Mouse (Mus musculus) heart, postnatal 0 days (tissue): ENCODE data around the gene Hivep1. TPM values are rescaled to one million over a fixed set of nuclear protein-coding genes. Genes with fewer than 3 reads are reported as not detected.

ENCODE experiments used
- ATAC-seq: fragments of 200-750 bp; cut with Nextera tagmentation; 2 replicates; pipeline ENCODE4 v1.8.0; 2017; ENCODE audit warnings: low read depth, moderate number of reproducible peaks, moderate library complexity; ENCODE audit not compliant: insufficient read depth
- DNase-seq: peaks from one replicate; pipeline ENCODE4 v3.0.0-alpha.2; 2016; ENCODE audit warnings: low spot score
- H3K27ac ChIP-seq: fragments of 300-500 bp; sonication (generic); 2 replicates; pipeline ENCODE4 v1.5.1; 2014; ENCODE audit warnings: low read depth, mild to moderate bottlenecking
- H3K27me3 ChIP-seq: fragments of 300-500 bp; sonication (generic); 2 replicates; pipeline ENCODE4 v1.6.1; 2014; ENCODE audit warnings: low read length, mixed read lengths; ENCODE audit not compliant: control insufficient read depth, insufficient read depth
- H3K36me3 ChIP-seq: fragments of 300-500 bp; sonication (generic); replicated peaks from 2 replicates; pipeline ENCODE4 v1.6.1; 2014; ENCODE audit warnings: low read length, mixed read lengths; ENCODE audit not compliant: control insufficient read depth, insufficient read depth
- H3K4me1 ChIP-seq: fragments of 300-500 bp; sonication (generic); 2 replicates; pipeline ENCODE4 v1.6.1; 2014; ENCODE audit warnings: antibody characterized with exemption; ENCODE audit not compliant: control insufficient read depth, insufficient read depth
- H3K4me2 ChIP-seq: fragments of 300-500 bp; sonication (generic); 2 replicates; pipeline ENCODE4 v1.6.1; 2014; ENCODE audit warnings: low read depth, mild to moderate bottlenecking, low read length, moderate library complexity
- H3K4me3 ChIP-seq: fragments of 300-500 bp; sonication (generic); 2 replicates; pipeline ENCODE4 v1.5.1; 2014; ENCODE audit warnings: low read depth, low read length
- H3K9ac ChIP-seq: fragments of 300-500 bp; sonication (generic); replicated peaks from 2 replicates; pipeline ENCODE4 v1.6.1; 2014; ENCODE audit warnings: low read depth, low read length, mixed read lengths
- H3K9me3 ChIP-seq: fragments of 300-500 bp; sonication (generic); replicated peaks from 2 replicates; pipeline ENCODE4 v1.6.1; 2016; ENCODE audit warnings: low read length; ENCODE audit not compliant: control insufficient read depth
- CTCF ChIP-seq: IDR thresholded peaks from 2 replicates; pipeline ENCODE4 v1.5.1; 2016; ENCODE audit warnings: antibody characterized with exemption, control low read depth, low read depth
- EP300 ChIP-seq: IDR thresholded peaks from 2 replicates; pipeline ENCODE4 v1.6.1; 2016; ENCODE audit warnings: antibody characterized with exemption, low read depth
- WGBS: fragments of 180-500 bp; shearing (Covaris S2); extraction: QIAGEN DNeasy Blood & Tissue Kit; methylation state at CpG from one replicate; pipeline ENCODE4 v1.1.7; 2014; 5-methylcytosine and 5-hydroxymethylcytosine counted together
- polyA plus RNA-seq: library from polyadenylated mRNA; unstranded; fragments of >200 nt; fragmentation: Nextera tagmentation; extraction: Ambion mirVana; gene quantifications from 2 replicates; pipeline ENCODE4 v1.2.1, GENCODE M21; 2015
- total RNA-seq: library from RNA; depleted of rRNA; stranded (reverse); fragments of >200 nt; gene quantifications from 2 replicates; pipeline ENCODE4 v1.2.3, GENCODE M21; 2014; ENCODE audit warnings: low replicate concordance

Hivep1 gene
- total and polyA plus RNA-seq, 2 experiments from 2014 or later = 3.7 to 33.5 TPM

DNA sequence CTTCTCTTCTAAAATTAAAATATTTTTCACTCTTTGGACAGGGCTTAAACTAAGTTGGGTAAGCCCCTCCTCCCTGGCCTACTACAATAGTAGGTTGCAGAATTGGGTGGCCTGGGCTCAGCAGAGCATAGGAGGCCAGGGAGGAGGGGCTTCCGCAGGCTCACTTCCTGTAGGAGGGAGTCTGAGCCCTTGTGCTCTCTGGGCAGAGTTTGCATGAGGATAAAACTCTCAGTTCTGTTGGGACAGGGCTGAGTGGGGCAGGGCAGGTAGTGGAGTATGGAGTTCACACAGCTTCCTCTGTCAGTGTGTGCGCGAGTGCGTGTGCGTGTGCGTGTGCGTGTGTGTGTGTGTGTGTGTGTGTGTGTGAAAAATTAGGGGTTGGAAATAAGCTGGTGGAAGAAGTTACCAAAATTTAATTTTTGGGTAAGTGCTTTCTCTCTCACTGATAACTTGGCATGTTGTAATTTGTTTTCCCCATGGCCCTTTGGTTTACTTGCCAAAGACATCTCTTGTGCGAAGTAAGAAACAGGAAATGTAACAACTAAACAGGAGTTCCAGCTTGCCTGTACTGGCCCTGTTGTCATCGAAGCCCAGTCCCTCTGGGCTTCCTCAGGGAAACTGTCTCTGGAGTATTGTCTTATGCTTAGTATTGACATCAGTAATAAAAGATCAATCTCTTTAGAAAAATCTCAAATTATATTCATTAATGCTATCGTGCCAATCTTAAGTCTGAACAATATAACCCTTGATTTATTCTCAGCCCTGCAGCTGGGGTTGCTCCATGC lies 9.2 kb downstream of the Hivep1 start:
- no peak overlapping the region for H3K4me2 ChIP-seq
- H3K4me1 ChIP-seq = no peaks in the 10 kb centered on the region
- no peaks in the 10 kb centered on the region for H3K27me3 ChIP-seq
- TF ChIP-seq CTCF (no peak), EP300 (no peak)
- peaks cover 40% of the 10 kb centered on the region for H3K36me3 ChIP-seq
- DNase-seq (no peak), ATAC-seq (no peak)
- H3K9ac ChIP-seq = no peak overlapping the region
- no peak overlapping the region for H3K27ac ChIP-seq
- no peak overlapping the region for H3K4me3 ChIP-seq
- whole genome bisulfite sequencing = 80% methylated on average over 10 of the region's 10 CpGs
- no peaks in the 10 kb centered on the region for H3K9me3 ChIP-seq

DNA sequence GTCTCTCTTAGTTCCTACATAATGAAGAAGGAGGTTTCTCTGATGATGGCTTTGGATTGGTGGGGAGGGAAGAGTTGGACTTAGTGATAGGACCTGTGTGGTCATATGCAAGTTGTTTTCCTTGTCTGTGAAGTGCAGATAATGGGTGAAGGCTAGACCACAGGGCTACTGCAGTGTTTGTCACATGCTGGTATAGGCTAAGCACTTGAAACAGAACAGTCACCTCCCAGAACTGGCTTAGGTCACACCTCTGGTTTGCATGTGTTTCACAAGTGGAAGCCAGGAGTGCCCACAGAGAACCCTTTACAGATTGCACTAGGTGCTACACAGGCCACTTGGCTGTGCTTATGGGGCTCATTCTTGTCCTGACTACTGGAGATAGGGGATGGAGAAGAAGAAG lies 12.4 kb downstream of the Hivep1 start:
- ATAC-seq = no peak
- Histone ChIP-seq H3K9ac (no peak overlapping the region), H3K27me3 (no peaks in the 10 kb centered on the region), H3K9me3 (no peaks in the 10 kb centered on the region), H3K27ac (no peak overlapping the region), H3K4me3 (no peak overlapping the region), H3K4me1 (no peaks in the 10 kb centered on the region; the same call in 1 of the 2 replicates), H3K36me3 (peaks cover 36% of the 10 kb centered on the region), H3K4me2 (no peak overlapping the region)
- DNase-seq = no peak
- TF ChIP-seq CTCF = no peak

DNA sequence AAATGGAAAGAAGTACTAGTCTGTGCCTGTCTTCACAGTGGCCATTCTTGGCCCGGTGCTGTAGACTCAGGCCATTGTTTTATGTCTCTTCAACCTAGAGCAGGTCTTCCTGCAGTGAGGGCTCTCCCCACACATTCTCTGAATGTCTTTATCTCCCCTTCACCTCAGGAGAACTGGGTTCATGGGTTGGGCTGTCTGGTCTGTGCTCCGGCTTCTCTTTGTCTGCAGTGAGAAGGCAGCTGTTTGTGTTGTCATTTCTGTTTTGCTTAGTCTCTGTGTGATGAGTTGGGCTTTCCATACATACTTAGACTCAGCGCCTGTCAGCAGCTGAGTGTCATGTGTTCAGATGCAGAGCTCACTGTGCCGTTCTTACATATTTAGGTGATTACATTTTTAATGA lies 18.4 kb downstream of the Hivep1 start:
- TF ChIP-seq CTCF = no peak
- no peak for TF ChIP-seq EP300
- H3K4me2 ChIP-seq = no peak overlapping the region
- no peaks in the 10 kb centered on the region for H3K9me3 ChIP-seq
- H3K4me1 ChIP-seq = peaks cover 5% of the 10 kb centered on the region
- ATAC-seq = no peak
- no peak overlapping the region for H3K9ac ChIP-seq
- no peak overlapping the region for H3K4me3 ChIP-seq
- no peaks in the 10 kb centered on the region for H3K27me3 ChIP-seq
- peaks cover 19% of the 10 kb centered on the region; the same call in 1 of the 2 replicates for H3K36me3 ChIP-seq
- H3K27ac ChIP-seq = no peak overlapping the region
- DNase-seq = no peak
- 45% methylated on average over 4 of the region's 4 CpGs for WGBS

DNA sequence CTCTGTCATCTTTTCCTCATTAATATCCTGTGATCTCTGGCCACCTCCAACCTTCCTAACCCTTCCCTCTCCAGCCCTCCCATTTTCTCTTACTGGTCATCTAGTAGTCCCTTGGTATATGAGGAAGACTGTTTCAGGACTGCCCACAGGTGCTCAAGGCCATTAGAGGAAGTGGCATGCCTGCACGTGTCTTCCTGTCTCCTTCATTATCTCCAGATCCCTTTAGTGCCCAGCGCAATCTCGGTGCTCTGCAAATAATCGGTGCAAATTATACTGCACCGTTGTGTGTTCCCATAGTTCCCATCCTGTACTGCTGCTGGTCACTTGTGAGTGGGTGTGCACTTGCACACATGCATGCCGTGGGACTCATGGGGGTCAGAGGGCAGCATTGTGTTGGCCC lies 19.2 kb downstream of the Hivep1 start:
- peaks cover 13% of the 10 kb centered on the region; the same call in 1 of the 2 replicates for H3K36me3 ChIP-seq
- no peak for TF ChIP-seq EP300
- no peak for ATAC-seq
- H3K4me3 ChIP-seq = no peak overlapping the region
- peaks cover 5% of the 10 kb centered on the region for H3K4me1 ChIP-seq
- no peak for DNase-seq
- no peaks in the 10 kb centered on the region for H3K9me3 ChIP-seq
- H3K9ac ChIP-seq = no peak overlapping the region
- 76% methylated on average over 6 of the region's 6 CpGs for whole genome bisulfite sequencing
- H3K27ac ChIP-seq = no peak overlapping the region
- H3K4me2 ChIP-seq = no peak overlapping the region
- H3K27me3 ChIP-seq = no peaks in the 10 kb centered on the region

DNA sequence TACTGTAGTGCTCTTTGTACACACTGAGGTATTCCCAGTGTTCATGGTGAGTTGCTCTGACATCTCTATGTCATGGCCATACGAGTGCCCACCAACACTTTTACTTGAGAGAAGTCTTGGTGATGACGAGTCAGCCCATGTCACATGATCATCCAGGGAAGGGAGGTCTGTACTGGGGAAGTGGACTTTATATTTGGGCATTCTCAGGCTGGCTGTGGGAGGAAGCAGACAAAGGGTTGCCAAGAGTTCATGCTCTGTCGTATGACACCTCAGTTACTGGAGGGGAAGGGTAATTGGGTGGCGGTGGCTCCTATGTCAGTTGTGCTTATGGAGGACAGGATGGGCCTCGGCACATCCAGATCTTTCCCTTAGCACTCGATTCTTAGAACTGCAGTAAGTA lies 21.5 kb downstream of the Hivep1 start:
- Histone ChIP-seq H3K4me3 (no peak overlapping the region), H3K36me3 (peaks cover 12% of the 10 kb centered on the region; the same call in 1 of the 2 replicates), H3K27me3 (no peaks in the 10 kb centered on the region), H3K4me2 (no peak overlapping the region), H3K9ac (no peak overlapping the region), H3K4me1 (peaks cover 5% of the 10 kb centered on the region), H3K27ac (no peak overlapping the region), H3K9me3 (no peaks in the 10 kb centered on the region)
- 52% methylated on average over 6 of the region's 6 CpGs for WGBS
- no peak for DNase-seq
- no peak for TF ChIP-seq EP300
- TF ChIP-seq CTCF = no peak
- no peak for ATAC-seq

DNA sequence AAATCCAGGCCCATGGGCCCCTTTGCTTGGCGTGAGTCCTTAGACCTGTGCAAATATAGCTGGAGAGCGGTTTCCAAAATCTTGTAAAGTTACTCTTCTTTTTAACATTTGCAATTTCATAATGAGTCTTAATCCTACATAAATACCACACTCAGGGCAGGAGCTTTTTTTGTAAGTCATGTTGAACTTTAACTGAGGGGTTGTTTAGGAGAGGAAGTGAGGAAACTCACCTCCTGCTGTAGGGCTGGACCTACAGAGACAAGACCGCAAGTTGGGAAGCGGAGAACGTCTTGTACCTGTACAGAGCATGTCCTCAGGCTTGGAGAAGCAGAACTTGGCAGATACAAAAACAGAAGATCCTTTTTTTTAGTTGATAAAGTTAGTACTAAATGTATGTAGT lies 23.7 kb downstream of the Hivep1 start:
- Histone ChIP-seq H3K27me3 (no peaks in the 10 kb centered on the region), H3K27ac (no peak overlapping the region), H3K9me3 (no peaks in the 10 kb centered on the region), H3K4me1 (no peaks in the 10 kb centered on the region; the same call in 1 of the 2 replicates), H3K4me2 (no peak overlapping the region), H3K4me3 (no peak overlapping the region), H3K36me3 (peaks cover 4% of the 10 kb centered on the region; the same call in 1 of the 2 replicates), H3K9ac (no peak overlapping the region)
- DNase-seq (no peak), ATAC-seq (no peak)
- TF ChIP-seq CTCF = no peak
- TF ChIP-seq EP300 = no peak
- 93% methylated on average over 5 of the region's 5 CpGs for WGBS
